ENCODE assay signal across 8 mouse cellular contexts in the genomic region with DNA sequence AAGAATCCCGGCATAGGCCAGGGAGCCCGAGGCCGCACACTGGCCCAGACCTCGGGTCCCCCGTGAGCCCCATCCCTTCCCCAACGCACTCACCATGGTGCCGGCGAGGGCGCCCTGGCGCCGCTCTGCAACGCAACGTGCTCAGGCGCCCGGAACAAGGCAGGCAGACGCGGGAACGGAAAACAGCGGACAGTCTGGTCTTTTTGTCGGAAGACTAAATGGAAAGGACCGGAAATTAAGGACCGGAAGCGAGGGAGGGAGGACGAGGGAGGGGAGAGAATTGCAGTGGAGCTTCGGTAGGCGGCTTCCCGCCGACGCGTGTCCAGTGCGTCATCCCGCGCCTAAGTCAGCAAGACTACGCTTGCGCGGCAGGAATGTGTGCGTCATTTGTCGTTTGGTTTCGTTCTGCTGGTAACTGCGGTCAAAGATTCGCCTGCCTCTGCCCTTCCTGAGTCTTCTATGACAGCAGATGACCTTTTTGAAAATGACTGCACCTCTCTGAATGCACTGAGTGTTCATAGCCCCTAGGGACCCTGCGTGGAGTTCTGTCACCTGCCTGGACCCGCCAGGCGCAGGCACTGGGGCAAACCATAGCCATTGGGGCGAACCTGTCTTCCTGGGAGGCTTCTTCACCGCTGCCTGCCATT. TPM values are rescaled to one million over a fixed set of nuclear protein-coding genes. Genes with fewer than 3 reads are reported as not detected.
A peak's percentile ranks its signal among the peaks of the same experiment; 100 is the strongest.
DNase-seq lines count a peak whose midpoint lies in the region; ATAC-seq and TF ChIP-seq lines count a peak whose summit lies in the region.

Gene Isy1, minus strand, starts transcription at position 248 of the 647 bp plus-strand sequence.

- no peaks in the 10 kb centered on the region for H3K9me3 ChIP-seq in hindbrain, embryonic 10.5 days
- no peaks in the 10 kb centered on the region for H3K9me3 ChIP-seq in lung, postnatal 0 days (ENCODE audit: low read length)

- peak; percentile 38 for TF ChIP-seq CTCF in lung, postnatal 0 days (IDR thresholded peaks at IDR 0.05)

- peak; percentile 70 for TF ChIP-seq EP300 in lung, postnatal 0 days (IDR thresholded peaks at IDR 0.05)

- peak within 1 kb of the TSS; percentile 81 for H3K4me2 ChIP-seq in lung, postnatal 0 days (replicated peaks; ENCODE audit: low read depth, low read length)

- peak within 1 kb of the TSS; percentile 82 for H3K9ac ChIP-seq in lung, postnatal 0 days (replicated peaks; ENCODE audit: low read depth)

- H3K4me3 ChIP-seq in hindbrain, embryonic 10.5 days = peak within 1 kb of the TSS; percentile 78
- H3K4me3 ChIP-seq in lung, postnatal 0 days (ENCODE audit: low read depth, low read length) = peak within 1 kb of the TSS; percentile 63

- peak; percentile 98 for DNase-seq in MN1 (ENCODE audit: low spot score)
- peak; percentile 96 for DNase-seq in cerebellum, adult 9-10 months
- DNase-seq in hindbrain, embryonic 10.5 days (ENCODE audit: low spot score) = peak; percentile 95
- DNase-seq in layer of hippocampus, adult 9-11 months = peak; percentile 97
- peak; percentile 99 for DNase-seq in lung, postnatal 0 days (ENCODE audit: low spot score)
- peak; percentile 90 for DNase-seq in ovary, postnatal 14 days (ENCODE audit: low spot score)
- peak; percentile 87 for DNase-seq in thymus, postnatal 14 days

- under 1% methylated on average over 46 of the region's 46 CpGs for WGBS in hindbrain, embryonic 10.5 days
- under 1% methylated on average over 46 of the region's 46 CpGs for WGBS in lung, postnatal 0 days

- no peaks in the 10 kb centered on the region for H3K27me3 ChIP-seq in hindbrain, embryonic 10.5 days (ENCODE audit: insufficient read depth, poor library complexity, severe bottlenecking)
- H3K27me3 ChIP-seq in lung, postnatal 0 days (replicated peaks; ENCODE audit: insufficient read depth, low read length) = no peaks in the 10 kb centered on the region

- H3K4me1 ChIP-seq in hindbrain, embryonic 10.5 days (replicated peaks) = peaks cover 23% of the 10 kb centered on the region
- H3K4me1 ChIP-seq in lung, postnatal 0 days (ENCODE audit: insufficient read depth, low read depth, low read length) = no peaks in the 10 kb centered on the region

- ATAC-seq in frontal cortex, adult (ENCODE audit: low TSS enrichment) = peak; percentile 94
- ATAC-seq in lung, postnatal 0 days = peak; percentile 99

- H3K27ac ChIP-seq in hindbrain, embryonic 10.5 days = peak within 1 kb of the TSS; percentile 93
- H3K27ac ChIP-seq in lung, postnatal 0 days (ENCODE audit: low read length) = peak within 1 kb of the TSS; percentile 95

- peaks cover 56% of the 10 kb centered on the region for H3K36me3 ChIP-seq in hindbrain, embryonic 10.5 days
- H3K36me3 ChIP-seq in lung, postnatal 0 days (ENCODE audit: insufficient read depth, low read length) = peaks cover 10% of the 10 kb centered on the region

RNA-seq across cellular contexts. Expression of gene Isy1, which starts in this region (rescaled TPM):
- 50.7 and 68.0 TPM in 2 replicates for polyA plus RNA-seq in hindbrain, embryonic 10.5 days (2016; fragmentation: Nextera tagmentation; extraction: Ambion mirVana)
- 21.4 and 24.1 TPM in 2 replicates for polyA plus RNA-seq in lung, postnatal 0 days (2015; fragmentation: Nextera tagmentation; extraction: Ambion mirVana)

Comparison
In these comparisons a context has a peak if more than half of its experiments do, and no peak if none do; other contexts are left out.
1. Peak in every context shown above with its lines: DNase-seq, ATAC-seq, H3K4me3 ChIP-seq and H3K27ac ChIP-seq.